Mouse (Mus musculus) embryonic facial prominence, embryonic 11.5 days (tissue): ENCODE measurements at regions not wholly inside any gene's neighbourhood (a gene's known extent, or its start where the extent isn't known, plus 50 kb on each side); places are given as distances from the start of the nearest gene placed in this dataset.

ENCODE experiments used
- ATAC-seq: fragments of 200-750 bp; cut with Nextera tagmentation; replicated peaks from 2 replicates; pipeline ENCODE4 v1.8.0; 2017; ENCODE audit warnings: low read depth; ENCODE audit not compliant: insufficient number of reproducible peaks, low FRiP score, low TSS enrichment
- DNase-seq: peaks from one replicate; pipeline ENCODE4 v3.0.0-alpha.2; 2015; ENCODE audit warnings: low spot score
- H3K27ac ChIP-seq: fragments of 300-500 bp; sonication (generic); replicated peaks from 2 replicates; pipeline ENCODE4 v1.5.1; 2014; ENCODE audit warnings: mild to moderate bottlenecking, low read depth, low read length, control low read depth
- H3K27me3 ChIP-seq: fragments of 300-500 bp; sonication (generic); 2 replicates; pipeline ENCODE4 v1.6.1; 2014; ENCODE audit warnings: mild to moderate bottlenecking, low read length, moderate library complexity, mixed read lengths; ENCODE audit not compliant: control insufficient read depth, insufficient read depth
- H3K36me3 ChIP-seq: fragments of 300-500 bp; sonication (generic); replicated peaks from 2 replicates; pipeline ENCODE4 v1.6.1; 2014; ENCODE audit warnings: low read depth, mild to moderate bottlenecking, low read length, moderate library complexity, mixed read lengths; ENCODE audit not compliant: control insufficient read depth, insufficient read depth
- H3K4me1 ChIP-seq: fragments of 300-500 bp; sonication (generic); 2 replicates; pipeline ENCODE4 v1.6.1; 2014; ENCODE audit warnings: low read length, mixed read lengths; ENCODE audit not compliant: control insufficient read depth, insufficient read depth
- H3K4me2 ChIP-seq: fragments of 300-500 bp; sonication (generic); 2 replicates; pipeline ENCODE4 v1.6.1; 2014; ENCODE audit warnings: low read depth, mild to moderate bottlenecking, control low read depth, low read length, moderate library complexity
- H3K4me3 ChIP-seq: fragments of 300-500 bp; sonication (generic); 2 replicates; pipeline ENCODE4 v1.5.1; 2014; ENCODE audit warnings: low read depth, low read length, control low read depth
- H3K9ac ChIP-seq: fragments of 300-500 bp; sonication (generic); replicated peaks from 2 replicates; pipeline ENCODE4 v1.6.1; 2014; ENCODE audit warnings: mild to moderate bottlenecking, control low read depth, low read length
- H3K9me3 ChIP-seq: fragments of 300-500 bp; sonication (generic); replicated peaks from 2 replicates; pipeline ENCODE4 v1.6.1; 2016; ENCODE audit warnings: mild to moderate bottlenecking, low read length, inconsistent platforms, mixed read lengths; ENCODE audit not compliant: control insufficient read depth
- WGBS: fragments of 180-500 bp; shearing (Covaris S2); extraction: QIAGEN DNeasy Blood & Tissue Kit; methylation state at CpG from one replicate; pipeline ENCODE4 v1.1.7; 2014; 5-methylcytosine and 5-hydroxymethylcytosine counted together

- H3K36me3 ChIP-seq: no peaks in the 10 kb centered on the region
- no peak overlapping the region for H3K9ac ChIP-seq
- no peaks in the 10 kb centered on the region for H3K4me1 ChIP-seq
- no peaks in the 10 kb centered on the region for H3K9me3 ChIP-seq
- no peak overlapping the region for H3K4me3 ChIP-seq
- H3K27me3 ChIP-seq: no peaks in the 10 kb centered on the region
- ATAC-seq (no peak), DNase-seq (no peak)
- no peak overlapping the region for H3K4me2 ChIP-seq
- no peak overlapping the region for H3K27ac ChIP-seq
- WGBS: 86% methylated on average over 6 of the region's 6 CpGs
Observed at GRCm38 (mm10) chr2:51682177-51682576, 54.9 kb downstream of the Tas2r134 start.

- H3K4me1 ChIP-seq: no peaks in the 10 kb centered on the region
- WGBS: 84% methylated on average over 4 of the region's 4 CpGs
- H3K4me3 ChIP-seq: no peak overlapping the region
- H3K27me3 ChIP-seq: no peaks in the 10 kb centered on the region
- H3K9ac ChIP-seq: no peak overlapping the region
- H3K4me2 ChIP-seq: no peak overlapping the region
- H3K27ac ChIP-seq: no peak overlapping the region
- ATAC-seq: no peak
- H3K36me3 ChIP-seq: no peaks in the 10 kb centered on the region
- H3K9me3 ChIP-seq: no peaks in the 10 kb centered on the region
- no peak for DNase-seq
Observed at GRCm38 (mm10) chr2:51682745-51683144, 55.4 kb downstream of the Tas2r134 start.

- no peak overlapping the region for H3K27ac ChIP-seq
Observed at GRCm38 (mm10) chr2:51705110-51705509, 77.8 kb downstream of the Tas2r134 start.

GRCm38 (mm10) chr2:51708701-51709100 lies 81.4 kb downstream of the Tas2r134 start:
- no peaks in the 10 kb centered on the region for H3K27me3 ChIP-seq
- H3K27ac ChIP-seq: no peak overlapping the region
- H3K4me1 ChIP-seq: no peaks in the 10 kb centered on the region
- no peak overlapping the region for H3K4me3 ChIP-seq
- ATAC-seq: no peak
- no peaks in the 10 kb centered on the region for H3K9me3 ChIP-seq
- H3K4me2 ChIP-seq: no peak overlapping the region
- 76% methylated on average over 2 of the region's 2 CpGs for WGBS
- no peak for DNase-seq
- no peak overlapping the region for H3K9ac ChIP-seq
- H3K36me3 ChIP-seq: no peaks in the 10 kb centered on the region

More at GRCm38 (mm10) chr2:51705110-51705509, 77.8 kb downstream of the Tas2r134 start:
- 79% methylated on average over 5 of the region's 5 CpGs for WGBS
- H3K4me3 ChIP-seq: no peak overlapping the region
- H3K36me3 ChIP-seq: no peaks in the 10 kb centered on the region
- no peaks in the 10 kb centered on the region for H3K4me1 ChIP-seq
- no peaks in the 10 kb centered on the region for H3K27me3 ChIP-seq
- no peaks in the 10 kb centered on the region for H3K9me3 ChIP-seq
- no peak overlapping the region for H3K4me2 ChIP-seq
- no peak overlapping the region for H3K9ac ChIP-seq
- ATAC-seq (no peak), DNase-seq (no peak)

GRCm38 (mm10) chr2:51712611-51713010 lies 85.3 kb downstream of the Tas2r134 start:
- no peak overlapping the region for H3K9ac ChIP-seq
- no peaks in the 10 kb centered on the region for H3K27me3 ChIP-seq
- WGBS: 94% methylated on average over 7 of the region's 7 CpGs
- no peak overlapping the region for H3K4me2 ChIP-seq
- no peak overlapping the region for H3K27ac ChIP-seq
- DNase-seq (no peak), ATAC-seq (no peak)
- H3K9me3 ChIP-seq: no peaks in the 10 kb centered on the region
- no peaks in the 10 kb centered on the region for H3K4me1 ChIP-seq
- H3K4me3 ChIP-seq: no peak overlapping the region
- H3K36me3 ChIP-seq: no peaks in the 10 kb centered on the region

GRCm38 (mm10) chr2:51730805-51731204 lies 103.5 kb downstream of the Tas2r134 start:
- Histone ChIP-seq H3K9me3 (no peaks in the 10 kb centered on the region), H3K36me3 (no peaks in the 10 kb centered on the region), H3K4me2 (no peak overlapping the region), H3K9ac (no peak overlapping the region), H3K27ac (no peak overlapping the region), H3K27me3 (no peaks in the 10 kb centered on the region), H3K4me1 (no peaks in the 10 kb centered on the region; the same call in 1 of the 2 replicates), H3K4me3 (no peak overlapping the region)
- ATAC-seq (no peak), DNase-seq (no peak)
- WGBS: 66% methylated on average over 3 of the region's 3 CpGs

GRCm38 (mm10) chr2:51731703-51732102 lies 104.4 kb downstream of the Tas2r134 start:
- Histone ChIP-seq H3K9me3 (no peaks in the 10 kb centered on the region), H3K27me3 (no peaks in the 10 kb centered on the region), H3K36me3 (no peaks in the 10 kb centered on the region), H3K4me3 (no peak overlapping the region), H3K9ac (no peak overlapping the region), H3K4me2 (no peak overlapping the region), H3K27ac (no peak overlapping the region), H3K4me1 (no peaks in the 10 kb centered on the region; the same call in 1 of the 2 replicates)
- ATAC-seq (no peak), DNase-seq (peak; percentile 22)
- 37% methylated on average over 4 of the region's 4 CpGs for WGBS

- no peak overlapping the region for H3K4me3 ChIP-seq
- 17% methylated on average over 2 of the region's 2 CpGs for WGBS
- no peak overlapping the region for H3K27ac ChIP-seq
- no peak overlapping the region for H3K4me2 ChIP-seq
- ATAC-seq: no peak
- H3K9me3 ChIP-seq: no peaks in the 10 kb centered on the region
- no peaks in the 10 kb centered on the region; the same call in 1 of the 2 replicates for H3K4me1 ChIP-seq
- peak; percentile 44 for DNase-seq
- no peak overlapping the region for H3K9ac ChIP-seq
- H3K27me3 ChIP-seq: no peaks in the 10 kb centered on the region
- H3K36me3 ChIP-seq: no peaks in the 10 kb centered on the region
Observed at GRCm38 (mm10) chr2:51732355-51732754, 105.0 kb downstream of the Tas2r134 start.
